Mouse (Mus musculus) frontal cortex, postnatal 10 days (tissue): ENCODE results near the gene 1700011L22Rik.

Experiments used
- DNase-seq, 2 experiments: peaks; one replicate each; pipeline ENCODE4 v3.0.0; 2022; ENCODE audit warnings: low spot score in 2 of 2, mixed read lengths in 1 of 2

1700011L22Rik gene

GRCm38 (mm10) chr8:79239996-79240395 lies 8.4 kb downstream of the 1700011L22Rik start:
- DNase-seq = no peak

DNA sequence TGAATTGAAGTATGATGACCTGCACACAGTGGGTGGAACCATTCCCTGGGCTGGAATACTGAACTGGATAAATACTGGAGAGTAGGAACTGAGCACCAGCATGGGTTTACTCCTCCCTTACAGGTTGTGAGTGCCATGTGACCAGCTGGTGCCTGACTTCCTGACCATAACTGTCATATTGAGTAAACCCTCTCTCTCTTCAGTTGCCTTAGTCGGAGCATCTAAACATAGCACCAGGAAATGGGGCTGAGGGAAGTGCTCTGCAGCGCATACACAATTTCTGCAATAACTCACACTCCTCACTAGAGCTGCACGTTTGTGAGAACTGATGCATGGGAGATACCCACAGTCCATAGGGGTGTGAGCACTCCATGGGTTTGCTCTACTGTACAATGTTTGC lies 9.1 kb downstream of the 1700011L22Rik start:
- no peak for DNase-seq

DNA sequence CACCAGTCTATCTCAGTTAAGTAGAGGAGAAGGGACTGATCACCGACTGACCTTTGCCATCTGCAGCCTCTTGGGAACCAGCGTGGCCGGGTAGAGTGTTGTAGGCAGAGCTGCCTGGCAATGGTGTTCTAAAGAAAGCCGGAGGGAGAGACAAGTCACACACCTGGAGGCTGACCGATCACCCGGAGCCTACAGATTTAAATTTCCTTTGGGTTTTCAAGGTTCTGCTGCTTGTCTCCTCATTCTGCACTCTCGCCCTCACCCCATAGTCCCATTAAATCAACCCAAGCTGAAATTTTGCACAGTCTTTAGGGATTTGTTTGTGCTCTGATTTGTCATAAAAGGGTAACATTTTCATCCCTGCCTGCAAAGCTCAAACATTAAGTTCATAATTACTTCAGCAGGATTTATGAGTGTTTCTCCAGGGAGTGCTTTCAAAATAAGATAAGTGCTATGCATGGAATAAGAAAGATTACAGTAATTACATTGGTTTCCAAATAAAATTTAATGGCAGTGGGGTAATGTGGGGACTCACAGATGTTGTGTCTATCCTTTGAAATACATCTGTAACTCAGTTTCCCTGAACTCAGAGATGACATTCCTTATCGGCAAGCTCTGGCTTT lies 19.0 kb downstream of the 1700011L22Rik start:
- DNase-seq = no peak

- DNase-seq = no peak
Observed at GRCm38 (mm10) chr8:79227916-79228315, 20.5 kb downstream of the 1700011L22Rik start.

- no peak for DNase-seq
Observed at GRCm38 (mm10) chr8:79227194-79227593, 21.2 kb downstream of the 1700011L22Rik start.

- no peak for DNase-seq
Observed at GRCm38 (mm10) chr8:79226046-79226445, 22.3 kb downstream of the 1700011L22Rik start.

- DNase-seq = no peak
Observed at GRCm38 (mm10) chr8:79225586-79225985, 22.8 kb downstream of the 1700011L22Rik start.

GRCm38 (mm10) chr8:79224363-79224762 lies 24.0 kb downstream of the 1700011L22Rik start:
- DNase-seq = no peak

DNA sequence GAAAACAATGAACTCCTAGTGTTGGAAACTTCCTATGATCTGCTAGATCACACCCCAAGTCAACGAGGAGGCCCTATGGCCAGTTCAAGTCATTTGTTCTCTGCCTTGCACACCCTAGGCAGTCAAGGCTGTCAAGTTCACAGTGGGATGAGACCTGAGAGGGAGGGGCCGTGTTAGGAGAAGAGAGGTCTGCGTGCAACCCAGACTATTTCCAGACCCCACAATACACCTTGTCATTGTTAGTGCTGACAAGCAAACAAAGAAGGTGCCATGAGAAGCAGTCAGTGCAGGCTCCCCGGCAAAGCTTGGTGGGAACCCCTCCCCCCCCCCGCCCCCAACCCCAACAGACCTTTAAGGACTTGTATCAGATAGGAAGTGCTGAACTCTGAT lies 25.6 kb downstream of the 1700011L22Rik start:
- DNase-seq = no peak

DNA sequence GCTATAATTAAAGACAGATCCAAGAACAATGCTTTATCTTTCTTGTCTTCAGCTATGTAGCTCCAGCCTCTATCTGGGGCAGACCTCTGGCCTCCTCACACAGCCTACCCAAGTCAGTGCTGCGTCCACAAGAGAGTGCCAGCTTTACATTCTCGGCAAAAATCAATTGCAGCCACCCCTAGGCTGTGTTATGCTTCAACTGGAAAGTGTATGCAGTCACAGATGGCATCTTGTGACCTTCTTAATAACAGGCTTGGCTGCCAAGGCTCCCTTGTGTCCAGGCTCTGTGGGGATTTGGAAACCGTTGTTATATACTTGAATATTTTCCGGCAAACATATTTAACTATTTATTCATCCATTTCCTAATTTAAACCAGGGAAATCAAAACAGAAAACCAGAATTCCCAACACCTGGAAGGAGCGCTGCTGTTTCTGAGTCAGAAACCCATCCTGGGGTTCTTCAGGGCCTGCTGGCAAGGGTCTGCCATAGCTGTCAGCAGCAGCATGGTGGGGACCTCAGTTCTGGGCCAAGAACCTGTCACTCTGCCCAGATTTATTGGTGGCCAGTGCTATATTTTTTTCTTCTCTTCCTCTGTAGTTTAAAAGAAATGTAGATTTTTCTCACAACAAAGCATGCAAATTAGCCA lies 26.1 kb downstream of the 1700011L22Rik start:
- no peak for DNase-seq

DNA sequence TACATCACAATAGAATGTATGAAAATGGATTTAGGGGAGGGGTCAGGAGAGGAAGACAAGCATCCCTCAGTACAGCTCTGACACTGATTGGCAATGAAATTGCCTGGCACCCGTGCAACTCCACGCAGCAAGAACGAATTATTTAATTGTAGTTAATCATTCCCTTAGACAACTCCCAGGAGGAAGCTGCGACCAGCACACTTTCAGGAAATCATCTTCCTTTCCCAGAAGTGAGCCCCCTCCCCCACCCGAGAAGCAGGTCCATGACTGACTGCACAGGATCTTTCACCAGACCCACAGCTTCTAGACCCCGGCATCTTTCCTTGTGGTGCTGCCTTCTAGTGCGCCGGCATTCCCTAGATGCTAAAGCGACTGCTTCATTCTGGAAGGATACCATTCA lies 36.7 kb downstream of the 1700011L22Rik start:
- no peak for DNase-seq

DNA sequence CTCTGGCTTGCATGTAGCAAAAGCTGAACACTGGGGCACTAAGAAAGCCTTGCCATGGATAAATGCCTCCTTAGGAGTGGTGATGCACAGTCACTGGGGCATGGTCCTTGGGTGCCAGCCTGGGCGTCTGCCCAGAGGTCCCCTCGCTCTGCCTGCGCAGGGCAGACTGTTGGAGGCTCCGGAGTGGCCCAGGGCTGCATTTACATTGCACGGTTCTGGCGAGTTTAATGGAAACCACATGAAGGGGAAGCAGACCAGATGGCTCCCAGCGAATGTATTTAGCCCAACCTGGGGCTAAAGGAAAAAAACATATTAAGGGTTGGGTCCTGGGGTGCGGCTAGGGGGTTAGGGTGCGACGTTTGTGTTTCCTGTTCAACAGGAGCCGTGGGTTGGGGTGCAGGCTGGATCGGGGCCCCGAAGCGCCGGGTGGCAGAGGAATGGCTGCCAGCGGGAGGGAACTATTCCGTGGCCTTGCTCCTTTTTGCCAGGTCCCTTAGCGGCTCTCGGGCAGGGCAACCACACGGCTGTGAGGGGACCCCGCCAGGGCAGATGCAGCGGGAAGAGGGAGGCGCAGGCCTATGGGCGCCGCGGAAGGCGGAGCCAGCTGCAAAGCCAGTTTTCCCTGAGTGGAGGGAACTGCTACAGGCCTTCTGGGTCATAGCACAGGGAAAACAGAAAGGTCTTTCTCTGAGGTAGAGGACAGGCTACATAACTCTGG lies 38.6 kb downstream of the 1700011L22Rik start:
- DNase-seq = peak in 1 of 2 experiments; percentile 29

GRCm38 (mm10) chr8:79208691-79209640 lies 39.4 kb downstream of the 1700011L22Rik start:
- DNase-seq = no peak

DNA sequence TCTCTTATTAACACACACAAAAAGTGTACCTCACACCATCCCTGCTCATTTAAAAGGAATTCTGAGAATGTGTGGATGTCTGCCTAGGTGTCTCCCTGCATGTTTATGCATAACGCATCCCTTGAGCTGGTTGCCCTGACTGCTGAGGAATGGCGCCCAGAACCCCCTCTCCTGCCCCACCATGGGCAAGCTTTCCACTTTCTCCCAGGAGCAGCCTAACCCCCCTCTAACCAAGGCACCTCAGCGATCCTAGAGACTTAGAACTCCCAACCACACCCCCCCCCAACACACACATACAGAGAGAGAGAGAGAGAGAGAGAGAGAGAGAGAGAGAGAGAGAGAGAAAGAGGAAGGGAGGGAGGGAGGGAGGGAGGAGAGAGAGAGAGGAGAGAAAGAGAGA lies 40.2 kb downstream of the 1700011L22Rik start:
- DNase-seq = no peak

DNA sequence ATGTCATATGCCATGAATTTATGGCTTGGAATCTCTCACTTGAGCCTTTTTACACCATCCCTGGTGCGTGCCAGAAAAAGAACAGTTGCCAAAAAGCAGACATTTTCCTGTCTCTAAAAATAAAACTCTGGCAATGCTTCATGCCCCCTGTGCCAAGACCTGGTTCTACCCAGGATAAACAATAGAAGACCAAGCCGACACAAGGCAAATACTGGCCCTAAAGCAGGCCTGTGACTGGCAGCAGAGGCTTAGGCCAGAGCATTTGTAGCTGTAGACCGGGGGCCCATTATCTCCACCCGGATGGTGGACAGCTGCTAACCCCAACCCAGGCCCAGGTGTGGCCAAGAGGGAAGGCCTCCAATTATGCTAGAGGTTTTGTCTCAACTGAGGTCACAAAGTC lies 41.5 kb downstream of the 1700011L22Rik start:
- no peak for DNase-seq

- no peak for DNase-seq
Observed at GRCm38 (mm10) chr8:79201446-79202147, 46.8 kb downstream of the 1700011L22Rik start.

DNA sequence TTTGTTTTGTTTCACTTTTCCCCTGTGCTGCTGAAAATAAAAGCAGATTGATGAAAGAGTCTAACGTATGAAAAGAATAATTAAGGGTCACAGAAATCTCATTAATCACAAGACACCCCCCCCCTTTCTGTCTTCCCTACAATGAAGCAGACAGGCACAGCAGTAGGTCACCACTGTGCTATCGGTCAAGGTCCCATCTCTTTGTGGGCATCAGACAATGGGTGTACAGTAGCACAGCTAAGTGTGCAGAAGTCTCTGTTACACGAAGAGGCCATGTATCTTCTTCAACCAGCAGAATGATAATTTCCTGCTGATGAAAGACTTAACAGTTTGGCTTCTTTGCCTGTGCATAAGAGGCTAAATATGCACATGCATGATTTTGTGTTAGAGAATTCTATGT lies 49.7 kb downstream of the 1700011L22Rik start:
- DNase-seq = no peak

DNA sequence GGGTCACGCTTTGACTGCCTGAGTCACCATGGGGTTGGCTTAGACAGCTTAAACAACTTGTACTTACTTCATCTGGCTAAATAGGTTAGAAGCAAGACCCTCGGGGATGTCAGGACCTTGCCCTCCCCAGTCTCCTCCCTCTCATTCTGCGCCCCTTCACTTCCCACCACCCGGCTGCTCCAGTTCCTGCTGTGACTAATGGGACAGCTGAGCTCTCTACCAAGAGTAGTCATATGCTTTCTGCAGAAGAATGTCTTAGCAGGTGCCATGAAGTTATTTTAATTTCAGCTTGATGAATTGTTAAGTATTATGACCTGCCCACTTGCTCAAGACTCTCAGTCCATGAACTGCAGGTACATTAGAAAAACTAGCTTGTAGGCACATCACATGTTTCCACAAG lies 51.9 kb downstream of the 1700011L22Rik start:
- DNase-seq = no peak

DNA sequence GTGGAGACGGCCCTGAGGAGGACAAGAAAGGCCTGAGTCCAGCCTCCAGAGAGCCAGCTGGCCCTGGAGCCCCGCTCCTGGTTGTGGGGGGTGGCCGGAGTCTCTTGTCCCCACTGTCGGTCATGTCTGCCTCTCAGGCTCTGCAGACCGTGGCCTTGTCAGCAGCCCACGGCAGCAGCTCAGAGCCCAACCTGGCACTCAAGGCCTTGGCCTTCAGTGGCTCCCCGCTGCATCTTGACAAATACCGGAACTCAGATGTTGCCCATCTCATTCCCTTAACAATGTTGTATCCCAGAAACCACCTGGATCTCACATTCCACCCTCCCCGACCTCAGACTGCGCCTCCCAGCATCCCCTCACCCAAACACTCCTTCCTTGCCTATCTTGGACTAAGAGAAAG lies 58.3 kb downstream of the 1700011L22Rik start:
- DNase-seq = no peak

DNA sequence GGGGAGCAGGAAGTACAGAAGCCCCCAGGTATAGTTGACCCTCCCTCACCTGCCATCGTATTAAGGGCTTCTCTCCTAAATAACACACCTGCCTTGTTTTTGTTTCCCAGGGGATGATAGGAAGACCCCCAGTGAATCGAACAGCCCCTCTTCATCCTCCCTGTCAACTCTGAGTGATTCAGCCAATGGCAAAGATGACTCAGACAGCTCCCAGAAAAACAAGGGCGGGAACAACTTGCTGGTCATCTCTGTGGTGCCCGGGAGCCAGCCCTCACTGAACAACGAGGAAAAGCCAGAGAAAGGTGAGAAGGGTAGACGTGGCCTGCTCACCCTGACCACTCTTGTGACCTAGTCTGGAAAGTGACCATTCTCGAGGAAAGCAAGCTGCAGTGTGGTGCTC lies 62.9 kb downstream of the 1700011L22Rik start:
- no peak for DNase-seq

DNA sequence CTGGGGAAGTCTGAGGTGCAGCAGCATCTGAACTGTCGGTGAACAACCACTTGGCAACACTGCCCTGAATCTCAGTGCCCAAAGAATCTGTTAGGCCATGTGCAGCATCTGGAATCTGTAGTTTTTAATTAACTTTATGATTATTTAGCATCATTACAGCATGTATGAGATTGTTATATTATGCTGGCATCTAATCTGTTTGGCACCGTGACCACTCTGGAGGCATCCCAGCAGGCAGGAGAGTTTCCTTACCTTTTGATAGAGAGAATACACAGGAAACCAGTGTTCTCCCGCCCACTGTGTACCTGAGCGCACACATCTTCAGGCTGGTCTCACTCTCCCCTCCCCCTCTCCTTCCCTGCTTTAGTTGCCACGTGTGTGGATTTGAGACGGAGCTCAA lies 68.7 kb downstream of the 1700011L22Rik start:
- no peak for DNase-seq
